Mouse (Mus musculus) embryonic fibroblast, embryonic 13.5 days (primary cell): ENCODE data around the gene Prkcg.

Experiments
- CTCF ChIP-seq: IDR thresholded peaks from 2 replicates; pipeline ENCODE4 v1.5.1; 2011; ENCODE audit warnings: mild to moderate bottlenecking, control low read depth, low read length, moderate library complexity, borderline replicate concordance; ENCODE audit not compliant: insufficient read depth
- POLR2A ChIP-seq: IDR thresholded peaks from 2 replicates; pipeline ENCODE4 v1.6.1; 2011; ENCODE audit warnings: low read depth, mild to moderate bottlenecking, control low read depth, low read length, moderate library complexity

DNA sequence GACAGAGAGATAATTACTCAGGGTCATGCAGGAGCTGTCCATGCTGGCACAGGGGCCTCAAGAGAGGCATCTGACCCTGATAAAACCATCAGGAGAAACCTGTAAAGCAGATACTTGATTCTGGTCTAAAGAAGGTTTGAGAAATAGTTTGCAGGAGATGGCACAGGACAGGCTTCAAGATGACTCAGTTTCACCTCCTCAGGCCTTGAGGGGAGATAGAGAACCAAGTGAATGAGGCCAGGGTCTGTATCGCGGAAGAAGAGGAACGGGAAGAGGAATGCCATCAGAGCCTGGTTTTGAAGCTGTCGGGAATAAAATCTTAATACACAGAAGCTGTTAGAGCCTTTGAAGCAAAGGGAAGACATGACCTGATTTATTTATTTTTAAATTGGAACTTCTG lies 28.7 kb downstream of the Prkcg start:
- TF ChIP-seq POLR2A (no peak), CTCF (no peak)
